8 mouse cellular contexts compared by ENCODE assay signal in the genomic region with DNA sequence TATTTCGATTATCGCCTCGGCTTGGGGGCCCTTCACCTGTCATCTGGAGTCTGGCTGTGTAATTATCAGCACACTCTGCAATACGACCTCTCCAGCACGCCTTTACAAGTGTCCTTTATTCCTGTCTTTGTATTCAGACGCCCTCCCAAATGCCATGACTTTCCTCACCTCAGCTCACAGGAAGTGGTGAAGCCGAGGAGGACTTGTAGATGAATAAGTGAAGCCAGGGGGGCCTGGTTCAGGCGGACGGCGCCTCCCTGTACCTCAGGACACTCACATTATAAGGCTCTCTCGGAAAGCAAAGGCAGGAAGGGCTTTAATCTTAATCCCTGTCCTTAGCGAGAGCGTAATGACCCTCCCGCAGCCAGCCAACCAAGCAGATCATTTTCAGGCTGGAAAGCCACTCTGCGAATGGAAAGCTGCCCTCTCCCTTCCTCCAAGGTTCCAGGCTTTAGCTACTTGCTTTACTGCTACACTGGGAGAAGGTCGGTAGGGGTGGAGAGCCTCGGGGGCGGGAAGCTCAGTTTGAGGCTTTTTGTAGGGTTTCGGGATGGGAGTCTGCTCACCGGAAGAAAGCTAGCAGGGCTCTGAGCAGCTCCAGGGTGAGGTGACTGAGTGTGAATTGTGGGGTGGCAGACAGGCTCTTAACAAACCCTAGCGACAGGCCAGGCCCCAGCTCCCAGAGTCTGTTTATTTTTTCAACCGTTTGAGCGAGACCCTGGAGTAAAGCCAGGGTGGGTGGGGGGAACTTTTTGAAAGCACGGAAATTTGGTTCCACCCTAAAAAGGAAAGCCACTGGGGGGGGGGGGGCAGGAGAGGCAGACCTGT. TPM values are rescaled to one million over a fixed set of nuclear protein-coding genes. Genes with fewer than 3 reads are reported as not detected.
DNase-seq lines count a peak whose midpoint lies in the region; ATAC-seq lines count a peak whose summit lies in the region.

No protein-coding gene starts in this region.

- H3K9ac ChIP-seq in hindbrain, embryonic 15.5 days, result peak overlapping the region; percentile 97
- peak overlapping the region; percentile 85 for H3K9ac ChIP-seq in liver, embryonic 13.5 days
- H3K9ac ChIP-seq in neural tube, embryonic 13.5 days, result peak overlapping the region; percentile 98

- H3K36me3 ChIP-seq in forebrain, embryonic 10.5 days (replicated peaks), result peaks cover 30% of the 10 kb centered on the region
- no peaks in the 10 kb centered on the region for H3K36me3 ChIP-seq in hindbrain, embryonic 15.5 days
- H3K36me3 ChIP-seq in liver, embryonic 13.5 days, result no peaks in the 10 kb centered on the region
- H3K36me3 ChIP-seq in neural tube, embryonic 13.5 days, result peaks cover 13% of the 10 kb centered on the region

- H3K27me3 ChIP-seq in forebrain, embryonic 10.5 days (ENCODE audit: poor library complexity, severe bottlenecking), result peaks cover 11% of the 10 kb centered on the region; the same call in 1 of the 2 replicates
- H3K27me3 ChIP-seq in hindbrain, embryonic 15.5 days, result no peaks in the 10 kb centered on the region
- 0 out of 2 replicates have a peak, but pooled peaks cover 5% of the 10 kb centered on the region for H3K27me3 ChIP-seq in liver, embryonic 13.5 days
- no peaks in the 10 kb centered on the region for H3K27me3 ChIP-seq in neural tube, embryonic 13.5 days

- no peak for ATAC-seq in hindbrain, embryonic 15.5 days (ENCODE audit: low FRiP score, low read depth)
- no peak for ATAC-seq in liver, embryonic 13.5 days (ENCODE audit: low read depth)
- peak; percentile 13; the same call in 1 of the 2 replicates for ATAC-seq in neural tube, embryonic 13.5 days (ENCODE audit: low read depth)

- H3K4me2 ChIP-seq in hindbrain, embryonic 15.5 days, result peak overlapping the region; percentile 96
- H3K4me2 ChIP-seq in liver, embryonic 13.5 days, result peak overlapping the region; percentile 99
- peak overlapping the region; percentile 90 for H3K4me2 ChIP-seq in neural tube, embryonic 13.5 days

- H3K9me3 ChIP-seq in forebrain, embryonic 10.5 days, result no peaks in the 10 kb centered on the region
- H3K9me3 ChIP-seq in hindbrain, embryonic 15.5 days, result no peaks in the 10 kb centered on the region
- H3K9me3 ChIP-seq in liver, embryonic 13.5 days (replicated peaks), result no peaks in the 10 kb centered on the region
- no peaks in the 10 kb centered on the region for H3K9me3 ChIP-seq in neural tube, embryonic 13.5 days

- WGBS in forebrain, embryonic 10.5 days, result under 1% methylated on average over 24 of the region's 24 CpGs
- under 1% methylated on average over 24 of the region's 24 CpGs for WGBS in hindbrain, embryonic 15.5 days
- WGBS in liver, embryonic 13.5 days (ENCODE audit: insufficient replicate concordance), result under 1% methylated on average over 24 of the region's 24 CpGs
- 0% methylated on average over 24 of the region's 24 CpGs for WGBS in neural tube, embryonic 13.5 days

- DNase-seq in kidney, adult 11 months, result peak; percentile 49
- no peak for DNase-seq in kidney, adult 9 months
- DNase-seq in R1 (ENCODE audit: low read depth, low spot score), result peak; percentile 39
- peak; percentile 60 for DNase-seq in forebrain, embryonic 10.5 days (ENCODE audit: extremely low spot score, low spot score)
- DNase-seq in liver, embryonic 13.5 days, result no peak
- DNase-seq in frontal cortex, postnatal 14 days (ENCODE audit: low spot score in 2 of 2), result no peak

- H3K4me3 ChIP-seq in forebrain, embryonic 10.5 days, result peak overlapping the region; percentile 82
- peak overlapping the region; percentile 92 for H3K4me3 ChIP-seq in hindbrain, embryonic 15.5 days
- H3K4me3 ChIP-seq in liver, embryonic 13.5 days (replicated peaks), result peak overlapping the region; percentile 78
- H3K4me3 ChIP-seq in neural tube, embryonic 13.5 days, result peak overlapping the region; percentile 89

- peaks cover 75% of the 10 kb centered on the region for H3K4me1 ChIP-seq in forebrain, embryonic 10.5 days
- H3K4me1 ChIP-seq in hindbrain, embryonic 15.5 days (replicated peaks), result peaks cover 48% of the 10 kb centered on the region
- peaks cover 97% of the 10 kb centered on the region for H3K4me1 ChIP-seq in liver, embryonic 13.5 days (replicated peaks)
- H3K4me1 ChIP-seq in neural tube, embryonic 13.5 days (replicated peaks), result peaks cover 52% of the 10 kb centered on the region

- H3K27ac ChIP-seq in forebrain, embryonic 10.5 days, result peak overlapping the region; percentile 99
- H3K27ac ChIP-seq in hindbrain, embryonic 15.5 days (replicated peaks), result peak overlapping the region; percentile 96
- peak overlapping the region; percentile 86 for H3K27ac ChIP-seq in liver, embryonic 13.5 days
- H3K27ac ChIP-seq in neural tube, embryonic 13.5 days (replicated peaks), result peak overlapping the region; percentile 97

RNA-seq across cellular contexts. Expression of a gene that starts 16.6 kb away (rescaled TPM):
- 79.3 and 92.6 TPM in 2 replicates for polyA plus RNA-seq in forebrain, embryonic 10.5 days (2016; fragmentation: Nextera tagmentation; extraction: Ambion mirVana)
- 121 and 129 TPM in 2 replicates for polyA plus RNA-seq in hindbrain, embryonic 15.5 days (2015; fragmentation: Nextera tagmentation; extraction: Ambion mirVana)
- 16.4 and 17.9 TPM in 2 replicates for polyA plus RNA-seq in liver, embryonic 13.5 days (2015; fragmentation: Nextera tagmentation; extraction: Ambion mirVana)
- 146 and 157 TPM in 2 replicates for polyA plus RNA-seq in neural tube, embryonic 13.5 days (2015; fragmentation: Nextera tagmentation; extraction: Ambion mirVana)

RNA-seq across cellular contexts. Expression of a gene that starts 30.6 kb away (rescaled TPM):
- not detected in 2 replicates for polyA plus RNA-seq in forebrain, embryonic 10.5 days (2016; fragmentation: Nextera tagmentation; extraction: Ambion mirVana)
- not detected in 2 replicates for polyA plus RNA-seq in hindbrain, embryonic 15.5 days (2015; fragmentation: Nextera tagmentation; extraction: Ambion mirVana)
- polyA plus RNA-seq in liver, embryonic 13.5 days (2015; fragmentation: Nextera tagmentation; extraction: Ambion mirVana), result not detected in 2 replicates
- not detected in 2 replicates for polyA plus RNA-seq in neural tube, embryonic 13.5 days (2015; fragmentation: Nextera tagmentation; extraction: Ambion mirVana)

RNA-seq across cellular contexts. Expression of a gene that starts 46.7 kb away (rescaled TPM):
- 174 and 188 TPM in 2 replicates for polyA plus RNA-seq in forebrain, embryonic 10.5 days (2016; fragmentation: Nextera tagmentation; extraction: Ambion mirVana)
- 146 and 149 TPM in 2 replicates for polyA plus RNA-seq in hindbrain, embryonic 15.5 days (2015; fragmentation: Nextera tagmentation; extraction: Ambion mirVana)
- 187 and 206 TPM in 2 replicates for polyA plus RNA-seq in liver, embryonic 13.5 days (2015; fragmentation: Nextera tagmentation; extraction: Ambion mirVana)
- 157 and 164 TPM in 2 replicates for polyA plus RNA-seq in neural tube, embryonic 13.5 days (2015; fragmentation: Nextera tagmentation; extraction: Ambion mirVana)

Comparison
In these comparisons a context has a peak if more than half of its experiments do, and no peak if none do; other contexts are left out.
1. DNase-seq: peak in kidney, adult 11 months (single experiment), R1 (single experiment) and forebrain, embryonic 10.5 days (single experiment); none in kidney, adult 9 months (single experiment), liver, embryonic 13.5 days (single experiment) and frontal cortex, postnatal 14 days (0 of 2).
2. Peak in every context shown above with its lines, with median percentiles within 50 percentile points of each other: H3K27ac ChIP-seq, H3K4me3 ChIP-seq, H3K4me2 ChIP-seq and H3K9ac ChIP-seq.